Mouse (Mus musculus) kidney, adult 11 months (tissue): ENCODE data around the gene Gm8334.
"Not testable (repeated sequence)": the region's sequence is repeated elsewhere in the genome, so short reads cannot be mapped to it uniquely, and the experiment has no call there.

Experiments
- DNase-seq: peaks from one replicate; pipeline ENCODE4 v3.0.0; 2022

Gene Gm8334

DNA sequence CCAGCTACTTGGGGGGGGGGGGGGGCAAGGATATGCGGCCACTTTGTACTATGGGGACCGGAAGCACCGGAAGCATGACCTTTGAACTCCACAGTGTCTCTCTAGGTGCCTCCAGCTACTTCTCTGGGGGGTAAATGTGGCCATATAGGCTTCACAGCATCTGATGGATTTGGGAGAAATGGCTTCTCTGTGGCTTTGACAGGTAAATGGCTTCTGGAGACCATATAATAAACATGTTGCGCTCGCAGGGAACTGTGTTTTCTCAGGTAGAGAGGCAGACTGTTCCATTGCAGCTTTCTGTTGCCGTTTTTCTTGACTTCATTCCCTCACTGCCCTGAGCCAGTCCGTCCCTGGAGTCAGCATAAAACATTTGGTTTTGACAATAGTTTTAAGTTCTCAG lies at the start of gene Gm8334:
Gene Gm8334 (minus strand): TSS at position 101 of the 400 bp plus-strand sequence.
- not testable (repeated sequence) for DNase-seq

DNA sequence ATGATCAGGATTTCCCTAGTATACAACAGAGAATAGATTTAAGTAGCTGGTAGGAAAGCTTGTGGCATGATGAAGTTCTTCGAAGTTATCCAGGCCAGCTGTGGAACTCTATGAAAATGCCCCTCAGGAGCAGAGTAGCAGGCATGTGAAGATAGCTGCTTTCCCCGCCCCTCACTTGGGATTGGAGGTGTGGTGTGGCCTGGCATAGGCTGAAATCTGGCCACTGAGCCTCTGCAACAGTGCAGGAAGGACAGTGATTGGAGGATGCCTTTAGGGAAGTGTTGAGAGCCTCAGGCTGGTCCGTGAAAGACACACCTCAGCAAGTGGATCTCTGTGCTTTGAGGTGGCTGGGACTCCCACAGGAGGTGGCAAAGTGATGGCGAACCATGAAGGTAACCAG lies 48.3 kb upstream of the Gm8334 start, which contains the start of gene Gm15127:
Gene Gm15127 (plus strand): TSS at position 301 of the 400 bp plus-strand sequence.
- DNase-seq = not testable (repeated sequence)
